Mouse (Mus musculus) layer of hippocampus, adult 18-20 months (tissue): ENCODE measurements around the gene Hist2h2ac. TPM values are rescaled to one million over a fixed set of nuclear protein-coding genes. Genes with fewer than 3 reads are reported as not detected.
"Not testable (repeated sequence)": the region's sequence is repeated elsewhere in the genome, so short reads cannot be mapped to it uniquely, and the experiment has no call there.

Experiments
- DNase-seq, 2 experiments: peaks; one replicate each; pipeline ENCODE4 v3.0.0; 2022; ENCODE audit warnings: low spot score in 2 of 2
- microRNA-seq, 2 experiments: library from miRNA; unstranded; fragments of <30 nt; microRNA quantifications; one replicate each; pipeline ENCODE4 v1.2.0; 2021
- total RNA-seq, 2 experiments: library from RNA; stranded (reverse); gene quantifications; 2 replicates each; pipeline ENCODE4 v1.2.3; 2021

Gene Hist2h2ac
- total RNA-seq, 2 experiments from 2014 or later: 24.5 to 27.2 TPM

DNA sequence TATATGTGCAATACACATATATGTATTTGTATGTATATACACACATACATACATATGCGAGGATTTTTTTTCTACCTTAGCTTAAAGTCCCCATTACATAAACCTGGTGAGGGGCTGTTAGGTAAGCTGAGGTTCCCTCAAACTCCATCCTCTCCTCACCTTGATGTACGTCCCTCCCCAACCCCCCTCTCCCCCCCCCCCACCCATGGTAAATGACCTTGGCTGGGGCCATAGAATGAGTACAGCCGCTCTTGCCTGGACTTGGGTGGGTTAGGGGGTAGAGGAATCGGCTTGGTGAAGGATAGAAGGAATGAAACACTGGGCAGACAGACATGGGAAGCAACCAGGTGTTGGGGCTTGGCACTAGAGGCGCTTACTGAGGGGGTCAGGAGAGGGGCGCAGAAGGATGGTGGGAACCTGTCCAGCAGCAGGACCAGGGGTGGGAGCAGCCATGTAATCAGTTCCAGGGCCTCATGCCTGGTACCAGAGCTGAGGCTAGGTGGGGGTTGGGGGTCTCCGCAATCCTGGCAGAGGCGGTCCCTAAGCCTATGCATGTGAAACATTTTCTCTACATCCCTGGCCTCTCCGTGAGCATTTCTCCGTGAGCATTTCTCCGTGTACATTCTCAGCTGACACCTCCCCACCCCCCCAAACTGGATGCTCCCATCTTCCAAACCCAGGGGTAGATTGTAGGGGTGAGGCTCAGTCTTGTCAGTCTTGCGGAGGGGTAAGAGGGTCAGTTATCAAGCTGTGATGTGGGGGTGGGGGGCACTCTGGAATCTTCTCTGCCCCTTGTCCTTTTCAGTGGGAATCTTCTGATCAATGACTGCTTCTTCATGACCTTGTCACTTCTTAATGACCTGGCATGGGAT, 38.9 kb downstream of the Hist2h2ac start:
- no peak for DNase-seq

DNA sequence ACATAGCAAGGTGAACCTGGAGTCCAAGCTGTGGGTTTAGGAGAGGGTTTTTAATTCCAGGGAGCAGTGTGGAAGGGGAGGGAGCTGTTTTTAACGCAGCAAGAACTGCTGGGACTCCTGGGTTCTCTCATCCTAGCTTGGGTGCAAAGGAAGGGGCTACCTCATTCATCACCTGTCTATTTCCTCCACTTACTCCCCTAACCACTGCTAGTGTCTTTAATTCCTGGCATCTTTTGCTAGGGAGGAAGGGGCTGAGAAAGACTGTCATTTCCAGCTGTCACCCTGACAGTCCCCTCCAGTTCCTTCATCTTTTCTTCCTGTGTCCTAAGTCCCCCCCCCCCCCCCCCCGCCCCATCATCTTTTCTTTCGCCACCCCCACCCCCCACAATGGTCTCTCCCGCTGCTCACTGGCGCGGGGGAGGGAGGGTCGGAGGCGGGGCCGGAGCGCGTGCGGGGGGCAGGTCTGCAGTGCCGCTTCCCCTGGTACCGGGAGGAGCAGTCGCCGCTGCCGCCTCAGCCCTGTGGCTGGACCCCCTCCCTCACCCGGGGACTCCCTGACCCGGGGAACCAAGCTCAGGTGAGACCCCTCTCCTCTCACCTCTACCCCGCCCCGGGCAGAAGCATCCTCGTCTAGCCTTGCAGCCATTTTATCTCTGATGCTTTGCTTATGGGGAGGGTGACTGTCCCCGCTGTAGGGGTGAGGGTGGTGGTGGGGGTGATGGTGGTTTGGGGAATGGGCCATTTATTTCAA, 39.8 kb downstream of the Hist2h2ac start, which contains the start of gene Sv2a:
TSS of gene Sv2a (plus strand) at position 425 of the 751 bp plus-strand sequence.
- peak; percentile 64 to 74 for DNase-seq

DNA sequence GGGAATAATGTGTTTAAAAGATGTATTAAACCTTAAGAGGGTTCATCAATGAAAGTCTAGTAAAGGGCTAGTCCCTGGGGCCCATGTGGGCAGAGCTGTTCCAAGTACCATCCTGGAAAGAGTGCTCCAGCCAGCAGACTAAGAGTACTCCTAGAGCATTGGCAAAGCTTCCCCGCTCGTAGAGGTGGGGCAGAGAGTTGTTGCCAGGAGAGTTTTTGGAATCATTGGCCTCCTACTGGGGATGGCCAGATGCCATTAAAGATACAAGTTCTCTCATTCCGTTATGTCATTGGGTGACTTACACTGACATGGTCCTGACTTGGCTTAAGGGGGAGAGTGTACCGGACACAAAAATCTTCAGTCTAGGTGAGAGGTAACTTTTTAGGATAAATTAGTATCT, 41.1 kb downstream of the Hist2h2ac start:
- no peak for DNase-seq

DNA sequence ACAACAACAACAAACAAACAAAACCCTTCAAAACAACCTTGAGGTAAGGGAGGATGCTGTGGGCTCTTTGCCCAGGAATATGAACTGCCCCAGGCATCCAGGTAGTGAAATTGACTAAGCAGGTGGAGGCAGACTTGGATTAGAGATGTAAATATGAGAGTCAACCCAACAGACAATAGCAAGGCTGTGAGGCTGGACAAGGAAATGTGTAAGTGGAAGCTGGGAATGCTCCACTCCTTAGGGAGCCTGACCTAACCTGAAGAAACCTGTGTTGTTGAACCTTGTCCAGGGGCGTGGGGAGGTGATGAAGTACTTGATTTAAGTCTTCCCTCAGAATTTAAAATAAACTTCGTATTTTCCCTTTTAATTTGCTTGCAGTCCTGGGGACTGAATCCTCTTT, 41.8 kb downstream of the Hist2h2ac start:
- DNase-seq: no peak

DNA sequence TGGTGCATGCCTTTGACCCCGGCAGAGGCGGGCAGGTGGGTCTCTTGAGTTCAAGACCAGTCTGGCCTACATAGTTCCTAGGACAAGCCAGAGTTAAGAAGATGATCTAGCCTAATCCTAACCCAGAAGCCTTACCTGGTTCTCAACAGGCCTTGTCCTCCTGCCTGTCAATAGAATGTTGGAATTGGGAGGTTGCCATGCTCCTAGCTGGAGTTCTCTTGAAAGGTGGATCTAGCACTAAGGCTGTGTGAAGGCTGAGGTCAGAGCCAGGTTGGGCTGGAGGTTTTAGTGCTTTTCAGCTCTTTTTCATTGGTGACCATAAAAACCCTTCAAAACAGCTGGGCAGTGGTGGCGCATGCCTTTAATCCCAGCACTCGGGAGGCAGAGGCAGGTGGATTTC, 42.3 kb downstream of the Hist2h2ac start:
- DNase-seq: no peak

DNA sequence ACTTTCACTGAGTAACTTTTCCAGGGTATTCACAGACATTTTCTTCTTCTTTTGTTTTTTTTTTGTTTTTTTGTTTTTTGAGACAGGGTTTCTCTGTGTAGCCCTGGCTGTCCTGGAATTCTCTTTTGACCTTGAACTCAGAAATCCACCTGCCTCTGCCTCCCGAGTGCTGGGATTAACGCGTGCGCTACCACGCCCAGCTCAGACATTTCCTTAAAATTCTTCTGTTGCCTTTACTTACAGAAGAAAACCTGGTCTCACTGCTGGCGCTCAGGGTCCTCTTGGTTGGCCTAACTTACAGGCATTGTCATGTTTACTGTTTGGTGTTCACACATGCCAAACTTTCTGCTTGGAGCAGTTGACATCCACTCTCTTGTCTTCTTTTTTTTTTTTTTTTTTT, 45.4 kb downstream of the Hist2h2ac start:
- no peak for DNase-seq

DNA sequence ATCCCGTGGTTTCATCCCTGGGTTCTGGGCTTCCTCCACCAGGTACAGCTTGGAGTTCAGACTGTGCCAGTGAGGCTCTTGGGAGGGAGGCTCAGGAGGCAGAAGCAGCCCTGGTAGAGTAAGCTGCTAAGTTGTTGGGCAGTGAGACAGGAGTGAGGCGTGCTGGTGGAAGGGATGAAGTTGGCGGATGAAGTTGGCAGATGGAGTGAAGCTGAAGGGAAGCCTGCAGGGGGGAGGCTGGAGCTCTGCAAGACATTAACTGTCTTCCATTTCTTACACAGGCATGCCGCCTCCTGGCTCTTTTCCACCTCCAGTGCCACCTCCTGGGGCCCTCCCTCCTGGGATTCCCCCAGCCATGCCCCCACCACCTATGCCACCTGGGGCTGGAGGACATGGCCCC, 46.6 kb downstream of the Hist2h2ac start:
- DNase-seq: not testable (repeated sequence)

DNA sequence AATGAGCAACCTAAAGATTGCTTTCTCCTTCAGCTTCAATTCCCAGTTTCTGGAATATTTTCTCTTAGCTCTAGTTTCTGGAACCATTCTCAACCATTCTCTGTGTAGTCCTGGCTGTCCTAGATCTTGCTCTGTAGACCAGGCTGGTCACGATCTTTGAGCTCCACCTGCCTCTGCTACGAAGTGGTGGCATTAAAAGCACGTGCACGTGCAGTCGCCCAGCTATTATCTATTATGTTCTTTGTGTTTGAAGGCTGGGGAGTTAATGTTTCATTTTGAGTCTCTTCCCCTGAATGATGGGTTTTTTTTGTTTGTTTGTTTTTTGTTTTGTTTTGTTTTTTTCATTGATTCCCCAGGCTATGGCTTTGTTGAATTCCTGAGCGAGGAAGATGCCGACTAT, 47.5 kb downstream of the Hist2h2ac start:
- no peak for DNase-seq

DNA sequence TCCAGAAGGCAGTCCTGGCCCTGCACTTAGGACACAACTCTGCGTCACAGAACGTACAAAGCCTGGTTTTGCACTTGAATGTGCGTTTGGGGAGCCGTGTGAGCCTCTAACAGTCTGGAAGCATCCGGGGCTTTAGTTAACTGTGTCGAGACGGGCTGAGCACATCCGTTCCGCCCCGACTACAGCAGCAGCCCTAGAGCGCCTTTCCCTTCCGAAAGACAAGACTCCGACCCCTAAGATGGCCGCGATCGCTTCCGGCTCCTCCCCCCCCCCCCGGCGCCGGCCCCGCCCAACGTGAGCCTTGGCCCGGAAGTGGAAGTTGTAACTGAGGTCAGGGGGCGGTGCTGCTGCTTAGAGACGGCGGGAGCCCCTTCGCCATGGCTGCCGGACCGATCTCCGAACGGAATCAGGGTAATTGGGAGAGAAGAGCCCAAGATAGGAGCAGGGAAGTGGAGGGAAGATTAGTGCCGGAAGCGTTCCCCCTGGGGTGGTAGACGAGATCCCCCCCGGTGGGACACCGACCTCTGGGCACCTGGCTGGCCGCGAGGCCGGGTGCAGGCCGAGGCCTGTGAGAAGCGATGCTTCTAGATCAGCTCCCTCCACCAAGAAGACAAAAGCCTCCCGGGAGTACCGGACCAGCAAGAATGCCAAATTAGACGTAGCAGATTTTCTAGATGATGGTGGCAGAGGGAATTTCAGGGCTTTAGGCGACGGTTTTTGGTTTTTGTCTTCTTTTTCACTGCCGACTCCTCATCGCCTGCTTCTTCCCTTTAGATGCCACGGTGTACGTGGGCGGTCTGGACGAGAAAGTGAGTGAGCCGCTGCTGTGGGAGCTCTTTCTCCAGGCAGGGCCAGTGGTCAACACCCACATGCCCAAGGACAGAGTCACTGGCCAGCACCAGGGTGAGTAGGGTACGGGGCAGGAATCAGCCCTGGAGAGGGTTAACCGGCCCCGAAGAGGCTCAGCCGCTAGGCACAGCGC, 48.2 kb downstream of the Hist2h2ac start, which contains the start of gene Sf3b4:
TSS of gene Sf3b4 (plus strand) at position 136 of the 982 bp plus-strand sequence.
- DNase-seq: peak; percentile 72 to 89

DNA sequence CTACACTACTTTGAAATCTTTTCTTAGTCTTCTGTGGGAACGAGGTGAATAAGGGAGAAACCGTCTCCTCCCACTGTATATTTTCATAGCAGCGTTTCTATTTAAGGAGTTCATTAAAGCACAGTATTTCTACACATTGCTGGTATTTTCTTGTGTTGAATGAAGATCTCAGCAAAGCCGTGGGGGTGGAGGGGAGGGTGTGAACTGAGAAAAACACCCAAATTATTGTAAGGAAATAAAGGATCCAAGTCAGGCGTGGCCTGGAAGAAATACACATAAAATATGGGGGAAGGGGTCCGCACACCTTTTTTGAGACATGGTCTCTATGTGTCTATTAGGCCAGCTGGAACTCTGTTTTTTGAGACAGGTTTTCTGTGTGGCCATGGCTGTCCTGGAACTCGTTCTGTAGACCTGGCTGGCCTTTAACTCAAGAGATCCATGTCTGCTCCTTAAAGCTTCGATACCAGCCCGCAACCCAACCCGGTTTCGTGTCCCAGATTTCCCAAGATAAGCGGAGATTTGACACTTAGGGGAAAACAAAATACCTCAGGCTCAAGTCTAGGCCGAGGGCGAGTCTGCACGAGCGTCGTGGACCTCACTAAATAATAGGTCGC, 49.0 kb downstream of the Hist2h2ac start:
- DNase-seq: peak in 1 of 2 experiments; percentile 45

DNA sequence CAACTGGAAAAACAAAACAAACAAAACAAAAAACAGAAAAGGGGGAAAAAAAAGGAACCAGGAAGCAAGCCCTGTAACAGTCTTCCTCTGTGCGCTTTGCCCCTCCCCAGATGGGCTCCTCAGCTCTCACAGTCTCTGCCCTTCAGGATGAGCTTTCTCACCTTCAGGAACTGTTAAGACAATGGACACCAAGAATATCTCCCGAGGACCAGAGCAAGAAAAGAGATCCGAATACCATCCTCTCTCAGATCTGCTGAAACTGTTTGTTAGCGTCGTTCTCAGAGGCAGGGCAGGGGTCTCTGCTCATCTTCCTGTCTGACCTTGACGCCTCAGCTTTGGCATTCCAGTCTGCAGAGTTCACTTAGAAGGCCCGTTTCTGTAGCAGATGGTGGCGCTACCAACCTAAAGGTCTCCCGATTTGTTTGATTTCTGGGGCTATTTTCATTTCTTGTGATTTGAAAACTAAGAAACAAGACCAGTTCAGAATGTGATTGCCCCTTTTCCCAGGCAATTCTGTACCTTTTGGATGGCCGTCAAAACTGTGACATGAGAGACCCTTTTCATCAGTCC, 49.6 kb downstream of the Hist2h2ac start:
- no peak for DNase-seq

Small RNA genes lying within 50 kb of the gene (microRNA-seq; reads per million reads assigned to microRNA genes)
- gene Gm44492 (0 reads per million in 2 experiments), gene Gm47311 (0 reads per million in 2 experiments), gene Gm47313 (0 reads per million in 2 experiments)

Other genes with a start within 250 kb of the Hist2h2ac start
- 10 to 100 TPM; 40.5 to 42.5 TPM for gene Plekho1, start 224.9 kb downstream of the Hist2h2ac start, total RNA-seq
- 10 to 100 TPM; 43.7 to 45.6 TPM for gene Vps45, start 162.4 kb downstream of the Hist2h2ac start, total RNA-seq
- gene Otud7b, start 116.4 kb downstream of the Hist2h2ac start, total RNA-seq: 10 to 100 TPM; 40.1 to 40.8 TPM
- 1 to 10 TPM; 4.0 to 6.8 TPM for gene Mtmr11, start 58.9 kb downstream of the Hist2h2ac start, total RNA-seq
- 10 to 100 TPM; 50.4 to 51.0 TPM for gene Sf3b4, start 48.5 kb downstream of the Hist2h2ac start, total RNA-seq
- 100 to 1,000 TPM; 359 to 373 TPM for gene Sv2a, start 39.7 kb downstream of the Hist2h2ac start, total RNA-seq
- gene Bola1, start 1.2 kb downstream of the Hist2h2ac start, total RNA-seq: 10 to 100 TPM; 18.2 to 19.4 TPM
- gene Hist2h2ab, start 1.0 kb downstream of the Hist2h2ac start, total RNA-seq: 10 to 100 TPM; 10.4 to 10.6 TPM
- 1 to 10 TPM; 8.3 to 9.0 TPM for gene Hist2h2be, start 239 bp upstream of the Hist2h2ac start, total RNA-seq
- gene Hist2h3c2, start 18.2 kb upstream of the Hist2h2ac start, total RNA-seq: 10 to 100 TPM in 1 of 2 experiments, 1 to 10 TPM in 1; 7.7 to 11.1 TPM
- gene Hist2h2aa2, start 19.4 kb upstream of the Hist2h2ac start, total RNA-seq: 100 to 1,000 TPM; 207 to 216 TPM
- 10 to 100 TPM in 1 of 2 experiments, 1 to 10 TPM in 1; 8.7 to 12.8 TPM for gene Hist2h2aa1, start 24.6 kb upstream of the Hist2h2ac start, total RNA-seq
- gene Hist2h3c1, start 25.8 kb upstream of the Hist2h2ac start, total RNA-seq: not detected
- gene Hist2h4, start 42.4 kb upstream of the Hist2h2ac start, total RNA-seq: 10 to 100 TPM; 33.3 to 33.7 TPM
- 10 to 100 TPM; 35.3 to 37.8 TPM for gene Hist2h3b, start 47.8 kb upstream of the Hist2h2ac start, total RNA-seq
- 100 to 1,000 TPM; 146 to 147 TPM for gene Hist2h2bb, start 48.9 kb upstream of the Hist2h2ac start, total RNA-seq
- gene Fcgr1, start 73.1 kb upstream of the Hist2h2ac start, total RNA-seq: 1 to 10 TPM; 1.9 to 3.8 TPM
- not detected for gene BC107364, start 231.4 kb upstream of the Hist2h2ac start, total RNA-seq